Mouse (Mus musculus) frontal cortex, adult 2 months (tissue): ENCODE measurements at regions not wholly inside any gene's neighbourhood (a gene's known extent, or its start where the extent isn't known, plus 50 kb on each side); places are given as distances from the start of the nearest gene placed in this dataset.

ENCODE experiments used
- DNase-seq, 2 experiments: peaks; one replicate each; pipeline ENCODE4 v3.0.0; 2022; ENCODE audit warnings: low spot score in 1 of 2; ENCODE audit errors: extremely low spot score in 1 of 2

DNA sequence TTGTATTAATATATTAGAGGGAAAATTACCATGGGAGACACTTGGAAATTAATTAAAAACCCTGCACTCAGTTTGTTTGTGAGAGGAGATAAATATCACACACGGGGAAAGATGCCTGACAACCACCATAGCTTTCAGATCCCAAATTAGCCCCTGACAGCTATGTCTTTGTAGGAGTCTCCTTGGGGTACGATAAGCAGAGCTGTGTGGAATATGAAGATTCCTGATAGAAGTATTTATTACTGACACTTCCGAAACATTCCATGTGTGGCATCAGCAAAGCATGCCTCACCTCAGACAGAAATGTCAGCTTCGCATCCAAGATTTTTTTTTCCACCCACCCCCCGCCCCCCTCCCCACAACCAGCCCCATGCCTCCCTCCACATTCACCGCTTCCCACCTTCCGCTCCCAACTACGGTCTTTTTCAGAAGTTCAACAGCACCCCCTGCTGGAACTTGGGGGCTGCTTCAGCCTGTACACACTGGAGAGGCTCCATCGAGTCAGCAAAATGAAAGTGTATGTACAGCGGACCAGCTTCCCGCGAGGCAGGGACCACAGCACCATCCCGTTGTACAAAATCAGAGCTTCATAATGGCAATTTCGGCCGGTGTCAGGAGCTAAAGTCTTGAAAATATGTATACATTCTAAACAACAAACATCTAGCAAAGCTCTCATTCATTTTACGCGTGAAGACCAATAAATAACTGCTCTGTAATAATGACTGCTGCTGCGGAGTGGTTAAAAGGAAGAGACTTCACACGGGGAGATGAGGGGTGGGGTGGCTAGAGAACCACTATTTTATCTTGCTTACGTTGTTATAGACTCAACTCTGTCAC lies 66.7 kb downstream of the Rwdd3 start:
- peak; percentile 82 to 92 for DNase-seq

DNA sequence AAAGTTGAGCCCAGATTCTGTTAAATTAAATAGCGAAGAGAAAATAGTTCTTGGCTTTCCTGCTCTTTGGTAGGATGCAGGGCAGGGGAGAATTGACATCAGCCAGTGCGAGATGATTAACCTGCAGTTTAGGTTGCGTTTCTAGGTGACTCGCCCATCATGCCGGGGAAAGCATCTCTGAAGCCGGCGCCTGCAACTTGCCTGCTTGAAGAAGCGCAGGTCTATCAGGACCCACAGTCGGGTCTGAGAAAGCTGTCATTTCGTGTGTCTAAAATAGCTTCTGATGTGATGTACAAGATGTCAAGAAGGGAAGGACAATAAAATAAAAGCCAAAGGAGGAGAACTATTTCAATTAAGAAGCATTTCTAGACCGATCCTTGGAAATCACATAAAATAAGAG lies 68.6 kb downstream of the Rwdd3 start:
- no peak for DNase-seq

DNA sequence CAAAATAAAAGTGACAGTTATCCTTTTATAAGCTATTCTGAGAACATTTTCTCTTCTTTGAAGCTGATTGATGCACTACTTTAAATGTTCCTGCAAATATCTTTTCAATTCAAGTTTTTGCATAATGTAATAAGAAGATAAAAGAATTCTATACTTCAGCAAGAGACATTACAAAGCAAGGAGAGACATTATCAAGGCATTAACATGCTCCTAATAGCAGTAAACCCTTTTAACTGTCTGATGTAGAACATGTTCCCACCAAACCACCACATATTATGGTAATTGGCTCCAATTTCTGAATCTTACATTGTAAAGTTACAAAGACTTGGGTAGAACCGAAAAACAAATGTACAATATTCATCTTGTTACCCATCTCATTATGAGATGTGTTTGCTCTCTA lies 69.4 kb downstream of the Rwdd3 start:
- DNase-seq: no peak

DNA sequence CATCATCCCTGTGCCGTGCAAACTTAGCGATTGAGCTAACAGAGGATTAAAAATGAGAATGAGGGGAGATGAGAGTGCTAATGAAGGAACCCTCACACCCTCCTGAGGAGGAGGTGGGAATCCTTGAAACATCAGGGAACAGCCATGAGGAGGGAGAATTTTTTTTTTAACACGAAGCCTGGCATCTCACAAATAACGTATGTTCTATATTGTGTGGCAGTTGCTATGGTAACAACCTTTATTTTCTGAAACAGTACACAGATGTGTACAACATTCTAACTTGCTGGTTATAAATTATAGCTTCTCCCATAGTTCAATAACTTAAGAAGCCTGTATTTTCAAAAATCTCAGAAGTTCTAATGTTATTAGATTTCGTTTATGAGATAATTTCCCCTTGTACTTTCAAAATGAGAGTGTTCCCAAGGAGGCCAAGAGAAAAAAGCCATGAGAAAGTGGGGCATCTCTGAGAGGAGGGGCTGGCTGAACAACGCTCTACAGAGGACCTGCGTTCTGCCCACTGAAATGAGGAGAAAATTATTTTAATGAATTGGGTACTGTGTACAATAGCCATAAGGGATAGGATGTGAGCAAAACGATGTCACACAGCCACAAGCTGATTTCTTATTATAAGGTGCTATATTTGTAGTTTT lies 71.2 kb downstream of the Rwdd3 start:
- peak in 1 of 2 experiments; percentile 30 for DNase-seq

DNA sequence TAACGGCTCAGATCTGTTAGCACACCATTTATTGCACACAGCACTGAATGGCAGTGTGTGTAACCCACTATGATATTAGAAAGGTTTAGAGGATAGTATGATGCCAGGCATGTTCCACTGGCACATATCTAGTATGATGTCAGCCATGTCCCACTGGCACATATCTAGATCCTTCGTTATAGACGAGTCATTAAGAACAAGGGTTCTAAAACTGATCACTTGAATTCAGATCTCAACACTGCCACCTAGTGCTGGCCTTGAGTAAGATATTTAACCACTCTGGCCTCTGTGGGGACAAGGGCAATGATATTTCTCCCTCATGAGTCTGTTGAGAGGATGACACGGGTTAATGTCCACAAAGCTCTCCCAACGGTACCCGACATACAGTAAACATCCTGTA lies 78.0 kb downstream of the Rwdd3 start:
- peak; percentile 11 to 80 for DNase-seq

DNA sequence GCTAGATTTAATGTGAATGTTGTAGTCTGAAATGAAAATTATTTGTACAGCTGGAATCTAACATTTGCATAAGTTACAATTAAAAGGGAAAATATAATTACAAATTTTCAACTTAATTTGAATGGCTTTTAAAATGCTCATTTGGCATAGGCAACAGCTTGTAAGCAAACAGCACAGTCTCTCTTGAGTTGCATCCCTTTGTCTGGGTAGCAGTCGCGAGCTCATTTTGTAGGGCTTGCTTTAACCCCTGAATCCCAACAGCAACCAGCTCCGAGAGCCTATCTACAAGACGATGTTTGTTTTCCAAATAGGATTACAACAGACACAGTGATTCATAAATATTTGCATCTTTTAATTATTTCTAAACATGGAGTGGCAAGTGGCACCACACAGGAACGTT lies 82.8 kb downstream of the Rwdd3 start:
- DNase-seq: no peak

DNA sequence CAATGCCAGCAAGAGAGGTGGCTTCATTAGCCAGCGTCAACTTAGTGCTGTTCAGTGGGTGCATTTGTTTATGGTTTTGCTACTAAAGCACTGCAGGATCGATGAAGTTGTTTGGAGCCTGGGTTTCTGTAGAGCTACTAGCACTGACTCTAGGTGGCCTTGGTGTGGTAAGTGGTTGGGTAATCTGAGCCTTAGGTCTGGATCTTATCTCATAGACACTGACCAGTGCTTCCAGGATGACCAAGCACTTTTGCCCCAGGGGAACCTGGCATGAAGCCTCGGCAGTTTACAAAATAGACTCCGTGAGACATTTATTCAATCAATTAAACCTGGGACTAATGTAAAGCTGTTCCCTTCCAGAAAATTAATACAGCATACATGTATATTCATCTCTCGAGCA lies 102.8 kb downstream of the Rwdd3 start:
- no peak for DNase-seq

DNA sequence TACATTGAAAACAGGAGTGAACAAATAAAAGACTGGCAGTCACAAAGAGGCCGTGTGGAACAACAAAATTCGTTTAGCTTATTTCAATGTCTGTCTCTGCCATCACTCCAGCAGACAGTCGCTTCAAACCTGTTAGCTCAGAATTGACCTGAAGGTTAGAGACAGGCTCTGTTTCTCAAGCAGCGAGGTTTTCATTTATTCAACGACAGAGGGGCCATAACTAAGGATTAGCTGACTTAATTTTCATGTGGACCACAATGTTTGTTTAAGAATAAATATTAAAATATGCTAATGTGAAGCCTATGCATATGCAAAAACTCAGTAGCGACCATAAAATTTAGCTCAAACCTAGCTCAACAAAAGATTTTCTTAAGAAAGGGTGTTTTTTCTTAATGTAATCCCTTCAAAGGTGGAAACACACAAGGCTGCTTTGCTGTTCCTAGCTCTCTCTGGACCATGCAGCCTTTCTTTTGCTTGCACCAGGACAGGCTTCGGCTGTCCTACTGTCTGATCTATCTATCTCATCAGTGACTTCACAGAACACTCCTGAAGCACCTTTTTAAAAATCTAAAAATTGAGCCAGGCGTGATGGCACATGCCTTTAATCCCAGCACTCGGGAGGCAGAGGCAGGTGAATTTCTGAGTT lies 135.5 kb downstream of the Rwdd3 start:
- DNase-seq: no peak

DNA sequence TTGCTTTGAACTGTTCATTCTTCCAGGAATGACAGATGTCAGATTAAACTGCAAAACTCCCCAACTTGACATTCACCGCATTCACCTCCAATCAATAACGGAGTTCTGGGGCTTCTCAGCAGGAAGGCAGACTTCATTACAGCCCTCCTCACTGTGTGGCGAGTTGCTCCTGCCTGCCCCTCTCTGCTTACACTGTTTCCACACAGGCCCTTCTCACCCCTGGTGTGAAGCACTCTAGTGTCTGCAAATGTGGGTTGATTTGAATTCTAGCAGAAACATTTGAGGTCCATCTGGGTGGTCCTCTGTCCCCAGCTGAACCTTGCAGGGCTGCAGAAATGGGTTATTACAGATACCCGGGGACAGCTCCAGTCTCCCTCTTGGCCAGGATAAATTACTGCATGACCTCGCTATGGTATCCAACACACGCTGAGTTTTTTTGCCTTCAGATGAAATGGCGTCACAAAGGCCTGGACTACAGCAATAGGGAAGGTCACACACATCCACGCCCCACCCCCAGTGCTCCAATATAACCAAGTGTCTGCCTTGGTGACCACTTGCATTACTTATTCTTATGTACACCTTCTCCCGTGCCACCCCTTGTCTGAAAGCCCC lies 145.8 kb downstream of the Rwdd3 start:
- DNase-seq: no peak

DNA sequence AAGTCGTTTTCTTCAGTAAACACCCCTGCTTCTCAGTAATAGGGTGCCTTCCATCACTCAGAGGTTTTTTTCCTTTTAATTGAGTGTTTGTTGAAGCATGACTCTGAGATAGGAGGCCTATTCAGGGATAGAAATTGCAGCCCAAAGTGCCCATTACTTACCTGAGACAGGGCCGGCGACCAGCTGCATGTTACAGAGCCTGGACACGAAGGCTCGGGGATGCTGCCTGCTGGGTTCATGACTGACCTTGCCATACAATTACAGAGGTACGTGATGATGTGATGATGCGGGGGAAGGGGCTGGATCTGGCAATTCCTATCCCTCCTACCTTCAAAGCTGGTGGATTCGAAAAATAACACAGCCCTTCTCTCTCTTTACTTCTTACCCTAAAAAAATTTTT lies 146.7 kb downstream of the Rwdd3 start:
- no peak for DNase-seq

DNA sequence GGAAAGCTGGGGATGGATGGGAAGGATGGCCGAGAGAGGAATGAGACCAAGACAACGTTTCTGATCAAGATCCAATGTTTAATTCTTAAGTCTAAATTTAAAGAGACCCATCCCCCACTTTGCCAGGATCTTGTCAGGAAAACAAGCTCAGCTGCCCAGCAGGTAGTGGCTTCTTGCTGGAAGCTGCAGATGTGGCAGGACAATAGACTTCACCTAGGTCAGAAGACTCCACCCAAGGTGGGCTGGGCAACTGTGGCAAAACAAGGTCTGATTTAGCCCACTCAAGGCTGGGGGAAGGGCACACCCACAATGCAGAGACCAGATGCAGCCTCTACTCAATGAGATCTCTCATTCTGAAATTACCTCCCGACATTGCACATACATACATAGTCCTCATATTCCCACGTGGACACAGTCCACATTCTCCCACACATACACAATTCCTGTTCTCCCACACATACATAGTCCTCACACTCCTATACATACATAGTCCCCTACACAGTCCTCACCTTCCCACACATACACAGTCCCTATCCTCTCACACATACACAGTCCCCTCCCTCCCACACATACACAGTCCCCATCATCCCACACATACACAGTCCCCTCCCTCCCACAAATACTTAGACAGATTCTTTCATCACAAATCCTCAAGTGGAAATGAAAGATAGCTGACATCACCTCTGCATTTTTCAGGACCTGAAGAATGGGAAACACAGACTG lies 150.2 kb downstream of the Rwdd3 start:
- DNase-seq: no peak

DNA sequence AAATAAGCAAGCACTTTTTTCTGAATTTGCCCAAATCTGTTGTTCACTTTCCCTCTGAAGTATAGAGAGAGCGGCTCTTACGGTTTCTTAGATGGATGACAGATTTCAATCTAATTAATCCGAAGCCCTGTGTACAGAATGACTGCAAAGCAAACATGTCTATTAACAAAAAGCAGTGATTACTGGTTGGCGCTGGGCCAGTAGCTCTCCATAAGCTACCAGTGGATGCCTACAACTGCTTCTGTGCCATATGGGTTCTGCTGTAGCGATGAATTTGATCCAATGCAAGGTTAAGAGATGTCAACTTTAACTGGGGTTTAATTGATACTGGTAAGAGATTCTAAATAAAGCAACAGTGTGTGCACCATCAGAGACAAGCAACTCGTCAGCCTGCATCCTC lies 162.3 kb downstream of the Rwdd3 start:
- no peak for DNase-seq

DNA sequence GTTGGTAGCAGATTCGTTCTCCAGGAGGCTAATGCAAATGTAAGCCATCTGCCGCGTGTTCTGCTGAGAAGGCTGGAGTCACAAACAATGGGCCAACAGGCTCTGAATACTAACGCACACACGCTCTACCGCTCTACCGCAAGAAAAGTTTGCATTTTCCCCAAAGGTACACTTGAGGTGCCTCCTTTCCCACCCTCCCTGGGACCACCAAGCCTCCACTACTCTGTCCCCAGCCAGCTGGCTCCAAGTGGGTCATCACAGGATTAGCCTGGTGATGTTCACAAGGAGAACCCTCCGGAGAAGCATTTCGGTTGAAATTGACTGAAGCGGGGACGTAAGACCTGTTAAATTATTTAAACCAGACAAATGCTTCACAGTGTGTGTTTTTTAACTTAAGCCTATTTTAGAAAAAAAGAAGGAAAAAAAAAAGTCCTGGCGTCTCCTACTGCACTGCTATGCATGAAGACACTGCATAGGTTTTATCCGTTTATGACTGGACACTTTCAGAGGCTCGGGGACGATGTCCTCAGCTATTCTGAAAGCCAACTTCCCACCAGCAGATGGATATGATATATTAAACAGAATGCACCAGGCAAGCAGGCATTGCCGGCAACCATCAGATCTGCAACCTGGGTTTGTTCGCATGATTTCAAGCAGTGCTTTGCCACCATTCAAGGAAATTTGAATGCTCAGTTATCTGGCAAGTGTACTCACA lies 187.8 kb downstream of the Rwdd3 start:
- peak in 1 of 2 experiments; percentile 32 for DNase-seq

DNA sequence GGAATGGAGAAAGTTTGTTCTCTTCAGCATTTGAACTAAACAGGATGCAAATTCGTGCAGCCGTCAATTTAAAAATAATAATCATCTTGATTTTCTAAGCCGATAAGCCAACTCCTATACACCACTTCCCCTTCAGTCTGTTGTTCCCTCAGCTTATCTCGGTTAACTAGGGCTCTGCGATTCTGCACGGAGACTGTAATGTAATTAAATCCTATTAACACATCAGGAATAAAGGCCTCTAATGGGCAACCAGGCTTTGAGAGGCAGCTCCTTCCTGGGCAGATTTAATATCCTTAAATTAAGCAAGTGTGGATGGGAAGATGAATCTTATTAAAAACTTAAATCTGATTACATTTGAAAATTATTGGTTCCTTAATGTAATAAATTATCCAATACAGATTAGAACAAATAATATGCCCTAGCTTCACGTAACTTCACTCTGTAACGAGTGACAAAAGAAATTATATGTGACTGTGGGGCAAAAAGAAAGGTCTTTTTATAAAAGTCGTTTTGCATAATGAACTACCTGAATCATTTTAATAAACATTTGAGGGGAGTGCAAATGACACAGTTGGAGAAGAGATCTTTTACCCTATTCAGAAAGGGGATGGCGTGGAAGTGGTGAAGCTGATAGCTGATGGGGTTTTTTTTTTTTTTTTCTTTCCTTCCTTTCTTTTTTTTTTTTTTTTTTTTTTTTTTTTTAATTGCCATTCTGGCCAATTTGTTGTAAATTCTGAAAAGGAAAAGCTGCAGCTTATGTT lies 188.5 kb downstream of the Rwdd3 start:
- DNase-seq: no peak

DNA sequence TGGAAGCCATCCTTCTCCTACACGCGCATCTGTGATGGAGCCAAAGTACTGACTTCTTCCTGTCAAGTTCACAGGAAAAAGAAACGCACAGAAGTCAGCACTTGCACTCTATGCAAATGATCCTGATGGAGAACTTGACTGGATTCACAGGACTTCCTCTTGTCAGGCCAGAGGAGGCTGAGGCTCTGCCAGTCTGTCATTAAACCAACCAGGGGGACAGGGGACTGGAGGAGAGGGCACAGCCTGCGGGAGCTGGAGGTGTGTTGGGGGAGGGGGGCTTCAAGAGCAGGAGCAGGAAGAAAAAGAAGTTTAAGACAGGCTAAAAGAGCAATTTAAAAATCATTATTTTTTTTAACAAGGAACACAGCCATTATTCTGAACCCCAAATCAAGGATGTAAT lies 189.3 kb downstream of the Rwdd3 start:
- no peak for DNase-seq

DNA sequence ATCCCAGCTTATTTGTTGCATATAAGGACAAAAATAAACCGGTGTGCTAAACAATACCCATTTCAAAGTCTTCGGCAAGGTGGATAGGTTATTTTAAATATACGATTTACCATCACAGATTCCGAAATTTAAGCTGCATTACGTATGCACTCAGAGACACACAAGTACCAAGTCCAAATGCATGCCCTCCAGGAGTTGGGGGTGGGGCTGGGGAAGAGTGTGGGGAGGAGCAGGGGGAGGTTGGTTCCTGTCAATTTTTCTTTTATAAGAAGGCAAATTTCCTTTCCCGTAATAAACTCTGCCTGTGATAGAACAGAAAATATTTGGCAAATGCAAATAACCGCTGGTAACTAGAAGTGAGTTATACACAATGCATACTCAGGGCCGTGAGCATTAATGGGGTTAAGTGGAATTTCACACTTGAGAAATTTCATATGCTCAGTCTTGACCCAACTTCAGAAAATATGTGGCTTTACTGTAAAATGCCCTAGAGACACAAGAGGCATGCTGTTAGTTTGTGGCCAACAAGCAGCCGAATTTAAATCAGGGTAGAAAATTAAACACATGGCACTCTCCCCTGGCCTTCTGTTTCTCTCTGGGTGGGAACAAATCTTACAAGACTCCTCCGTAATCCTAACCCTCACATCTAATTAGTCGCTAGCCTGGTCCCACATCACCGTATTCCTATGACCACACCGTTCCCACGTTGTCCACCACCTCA lies 200.6 kb downstream of the Rwdd3 start:
- DNase-seq: no peak

DNA sequence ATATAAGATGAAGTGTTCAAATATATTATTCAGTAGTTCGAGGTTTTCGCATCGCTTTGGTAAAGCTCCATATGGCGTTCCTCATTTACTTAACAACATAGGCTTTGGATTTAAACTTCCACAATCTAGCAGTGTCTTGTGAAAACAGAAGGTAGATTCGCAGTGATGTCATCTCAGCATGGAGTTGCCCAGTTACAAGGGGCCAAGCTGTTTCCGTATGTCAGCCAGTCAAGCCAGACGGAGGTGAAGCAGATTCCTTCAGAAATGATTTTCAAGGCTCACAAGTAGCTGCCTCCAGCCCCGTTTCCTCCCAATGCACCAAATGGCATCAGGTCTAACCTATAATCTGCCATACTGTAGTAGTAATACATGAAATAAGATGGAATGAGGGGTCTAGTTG lies 224.6 kb downstream of the Rwdd3 start:
- DNase-seq: no peak

DNA sequence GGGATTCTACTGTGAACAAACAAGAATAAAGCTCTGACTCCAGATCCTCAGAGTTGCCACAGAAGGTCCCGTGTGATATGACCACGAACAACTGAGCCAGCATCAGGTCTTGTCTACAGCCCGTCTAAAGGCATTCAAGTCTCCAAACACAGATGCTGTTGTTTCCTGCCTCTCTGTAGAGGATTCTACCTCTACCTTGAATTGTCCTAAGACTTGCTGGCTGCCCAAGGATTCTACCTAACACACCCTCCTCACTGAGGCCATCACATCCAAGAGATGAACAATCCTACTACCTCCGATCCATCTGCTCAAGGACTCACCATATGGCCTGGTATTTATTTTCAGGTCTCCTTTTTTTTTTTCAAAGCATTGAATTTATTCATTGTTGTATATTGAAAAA lies 237.1 kb downstream of the Rwdd3 start:
- no peak for DNase-seq

DNA sequence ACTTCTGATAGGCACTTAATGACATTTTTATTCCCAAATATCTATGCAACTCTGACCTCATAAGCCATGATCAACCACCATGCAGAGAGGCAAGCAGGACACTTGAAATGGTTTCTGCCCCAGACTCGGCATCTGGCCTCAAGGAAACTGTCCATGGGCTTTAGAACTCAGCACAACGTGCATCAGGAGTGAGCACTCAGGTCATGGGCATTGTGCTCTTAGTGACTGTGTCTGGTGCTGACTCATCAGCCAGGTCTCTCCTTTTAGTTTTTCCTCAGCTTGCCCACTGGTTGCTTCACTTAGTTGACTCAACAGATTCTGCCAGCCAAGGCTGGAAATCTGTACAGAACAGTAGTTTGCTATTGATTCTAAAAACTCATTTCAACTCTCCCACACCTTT lies 251.1 kb downstream of the Rwdd3 start:
- no peak for DNase-seq
